ENCODE assay signal across 17 mouse cellular contexts in the genomic region with DNA sequence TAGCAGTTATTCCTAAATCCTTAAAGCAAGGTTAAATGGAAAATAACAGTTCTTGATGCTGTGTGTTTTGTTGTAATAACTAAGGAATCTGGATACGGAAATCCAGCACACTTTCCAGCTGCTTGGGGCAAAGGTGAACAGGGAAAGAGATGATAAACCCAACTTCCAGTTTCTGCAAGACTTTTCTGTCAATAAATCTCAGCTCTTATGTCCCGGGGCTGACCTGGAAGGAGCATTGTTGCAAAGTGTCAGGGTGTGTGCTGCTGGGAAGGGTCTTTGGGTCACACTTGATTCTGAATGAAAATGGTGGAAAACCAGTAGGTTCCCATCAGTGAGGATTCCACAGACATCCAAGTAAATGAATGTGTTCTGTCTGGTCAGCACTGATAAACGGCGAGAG.
DNase-seq lines count a peak whose midpoint lies in the region; ATAC-seq and TF ChIP-seq lines count a peak whose summit lies in the region.
"Had no signal": no experiment of that assay in that cellular context is flagged by ENCODE, and none has a peak within 500 bp of the region (broad histone marks: within the 10 kb centered on the region; RNA-seq: fewer than 3 reads in every experiment).

No protein-coding gene starts in this region.

- intact Hi-C loops in heart, postnatal 14 days (cut with DNase I) = no loop called here

- H3K9me3 ChIP-seq in heart, embryonic 12.5 days (replicated peaks) = no peaks in the 10 kb centered on the region
- no peaks in the 10 kb centered on the region for H3K9me3 ChIP-seq in liver, embryonic 13.5 days (replicated peaks)
- H3K9me3 ChIP-seq in liver, postnatal 0 days (ENCODE audit: low read length) = no peaks in the 10 kb centered on the region
- H3K9me3 ChIP-seq: forebrain, embryonic 12.5 days; heart, embryonic 13.5 days; hindbrain, embryonic 13.5 days; limb, embryonic 12.5 days; lung, embryonic 15.5 days had no signal

- WGBS in heart, embryonic 12.5 days = 46% methylated on average over 4 of the region's 4 CpGs
- WGBS in liver, embryonic 13.5 days (ENCODE audit: insufficient replicate concordance) = 34% methylated on average over 4 of the region's 4 CpGs
- WGBS in liver, postnatal 0 days (ENCODE audit: insufficient replicate concordance) = 53% methylated on average over 4 of the region's 4 CpGs

- H3K36me3 ChIP-seq in heart, embryonic 12.5 days = no peaks in the 10 kb centered on the region
- no peaks in the 10 kb centered on the region for H3K36me3 ChIP-seq in liver, embryonic 13.5 days
- no peaks in the 10 kb centered on the region for H3K36me3 ChIP-seq in liver, postnatal 0 days (replicated peaks; ENCODE audit: insufficient read depth, low read length)
- H3K36me3 ChIP-seq: forebrain, embryonic 12.5 days; heart, embryonic 13.5 days; hindbrain, embryonic 13.5 days; limb, embryonic 12.5 days; lung, embryonic 15.5 days had no signal

- TF ChIP-seq CTCF in liver, postnatal 0 days (IDR thresholded peaks at IDR 0.05; ENCODE audit: low read depth) = no peak

- TF ChIP-seq EP300 in liver, postnatal 0 days (IDR thresholded peaks at IDR 0.05; ENCODE audit: low read depth) = no peak

- no peak overlapping the region for H3K4me3 ChIP-seq in heart, embryonic 12.5 days
- no peak overlapping the region for H3K4me3 ChIP-seq in liver, embryonic 13.5 days (replicated peaks)
- H3K4me3 ChIP-seq in liver, postnatal 0 days (ENCODE audit: low read depth, low read length) = no peak overlapping the region
- H3K4me3 ChIP-seq: forebrain, embryonic 12.5 days; heart, embryonic 13.5 days; hindbrain, embryonic 13.5 days; limb, embryonic 12.5 days; lung, embryonic 15.5 days; myocyte had no signal

- peaks cover 22% of the 10 kb centered on the region for H3K4me1 ChIP-seq in heart, embryonic 12.5 days (replicated peaks)
- peaks cover 53% of the 10 kb centered on the region for H3K4me1 ChIP-seq in liver, embryonic 13.5 days (replicated peaks)
- peaks cover 23% of the 10 kb centered on the region for H3K4me1 ChIP-seq in liver, postnatal 0 days (ENCODE audit: insufficient read depth)
- H3K4me1 ChIP-seq: forebrain, embryonic 12.5 days; hindbrain, embryonic 13.5 days; limb, embryonic 12.5 days had no signal

- no peaks in the 10 kb centered on the region for H3K27me3 ChIP-seq in heart, embryonic 12.5 days (replicated peaks)
- H3K27me3 ChIP-seq in liver, embryonic 13.5 days = no peaks in the 10 kb centered on the region
- no peaks in the 10 kb centered on the region for H3K27me3 ChIP-seq in liver, postnatal 0 days (ENCODE audit: insufficient read depth, low read length)
- H3K27me3 ChIP-seq: forebrain, embryonic 12.5 days; heart, embryonic 13.5 days; hindbrain, embryonic 13.5 days; limb, embryonic 12.5 days; lung, embryonic 15.5 days had no signal

- H3K27ac ChIP-seq in heart, embryonic 12.5 days (ENCODE audit: poor library complexity, severe bottlenecking) = peak overlapping the region; percentile 64; the same call in 1 of the 2 replicates
- peak overlapping the region; percentile 63 for H3K27ac ChIP-seq in liver, embryonic 13.5 days
- H3K27ac ChIP-seq in liver, postnatal 0 days (ENCODE audit: low read depth) = no peak overlapping the region
- H3K27ac ChIP-seq: forebrain, embryonic 12.5 days; hindbrain, embryonic 13.5 days; limb, embryonic 12.5 days; lung, embryonic 15.5 days; macrophage had no signal

- ATAC-seq in heart, embryonic 12.5 days (ENCODE audit: insufficient number of reproducible peaks, low FRiP score) = no peak; the same call in 1 of the 2 replicates
- ATAC-seq in liver, embryonic 13.5 days (ENCODE audit: low read depth) = no peak
- no peak; the same call in 1 of the 2 replicates for ATAC-seq in liver, postnatal 0 days

- no peak overlapping the region for H3K9ac ChIP-seq in heart, embryonic 12.5 days
- no peak overlapping the region; the same call in 1 of the 2 replicates for H3K9ac ChIP-seq in liver, embryonic 13.5 days
- no peak overlapping the region for H3K9ac ChIP-seq in liver, postnatal 0 days (replicated peaks)
- H3K9ac ChIP-seq: forebrain, embryonic 12.5 days; heart, embryonic 13.5 days; hindbrain, embryonic 13.5 days; limb, embryonic 12.5 days; lung, embryonic 15.5 days had no signal

- H3K4me2 ChIP-seq in heart, embryonic 12.5 days = no peak overlapping the region
- peak overlapping the region; percentile 37 for H3K4me2 ChIP-seq in liver, embryonic 13.5 days
- no peak overlapping the region for H3K4me2 ChIP-seq in liver, postnatal 0 days (ENCODE audit: low read depth, low read length)
- H3K4me2 ChIP-seq: forebrain, embryonic 12.5 days; heart, embryonic 13.5 days; hindbrain, embryonic 13.5 days; limb, embryonic 12.5 days; lung, embryonic 15.5 days had no signal

- no peak for DNase-seq in heart, postnatal 14 days
- no peak for DNase-seq in liver, embryonic 13.5 days
- no peak for DNase-seq in liver, postnatal 0 days
- DNase-seq in kidney, postnatal 10 days = peak; percentile 53
- DNase-seq in B cell, adult 2 months = no peak
- no peak for DNase-seq in spleen, postnatal 36 days (ENCODE audit: low spot score in 2 of 2)
- DNase-seq: cerebellum, postnatal 10 days; gastrocnemius, postnatal 25 days; midbrain, embryonic 14.5 days had no signal
